14 mouse cellular contexts compared by ENCODE assay signal in the genomic region with DNA sequence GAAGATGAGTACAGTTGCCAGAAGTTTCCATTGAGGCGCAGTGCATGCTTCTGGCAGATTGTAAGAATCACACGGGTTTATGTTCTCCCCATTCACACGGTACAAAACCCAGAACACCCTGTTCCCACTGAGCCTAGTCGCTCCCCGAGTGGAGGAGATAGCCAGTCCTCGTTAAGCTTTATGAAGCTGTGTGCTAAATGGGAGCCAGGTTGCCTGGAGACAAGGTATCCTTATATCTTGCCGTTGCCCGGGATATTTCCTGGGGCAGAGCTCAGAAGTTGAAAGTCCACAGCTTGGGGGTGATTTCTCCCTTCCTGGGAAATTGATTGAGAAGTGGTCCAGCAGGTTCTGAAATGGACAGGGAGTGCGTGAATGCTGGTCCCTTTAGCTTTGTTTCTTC. TPM values are rescaled to one million over a fixed set of nuclear protein-coding genes. Genes with fewer than 3 reads are reported as not detected.
"Had no signal": no experiment of that assay in that cellular context is flagged by ENCODE, and none has a peak within 500 bp of the region (broad histone marks: within the 10 kb centered on the region; RNA-seq: fewer than 3 reads in every experiment).

No protein-coding gene starts in this region.

- H3K36me3 ChIP-seq: liver, embryonic 13.5 days; midbrain, embryonic 12.5 days; midbrain, embryonic 15.5 days had no signal

- DNase-seq: kidney, adult 18-20 months; kidney, adult 9 months; kidney, postnatal 14 days; kidney, postnatal 4 days; liver, embryonic 13.5 days; lung, adult 2 months; lung, postnatal 14 days; lung, postnatal 4 days; thymus, postnatal 25 days had no signal

- H3K27me3 ChIP-seq: liver, embryonic 13.5 days; midbrain, embryonic 12.5 days; midbrain, embryonic 15.5 days had no signal

- H3K9ac ChIP-seq: liver, embryonic 13.5 days; midbrain, embryonic 12.5 days; midbrain, embryonic 15.5 days had no signal

- H3K27ac ChIP-seq: left cerebral cortex, adult 2 months; liver, embryonic 13.5 days; midbrain, embryonic 12.5 days; midbrain, embryonic 15.5 days had no signal

- H3K9me3 ChIP-seq: liver, embryonic 13.5 days; midbrain, embryonic 12.5 days; midbrain, embryonic 15.5 days had no signal

- H3K4me3 ChIP-seq: left cerebral cortex, adult 2 months; liver, embryonic 13.5 days; midbrain, embryonic 12.5 days; midbrain, embryonic 15.5 days; myocyte had no signal

- H3K4me2 ChIP-seq: liver, embryonic 13.5 days; midbrain, embryonic 12.5 days; midbrain, embryonic 15.5 days had no signal

- ATAC-seq: inflammation-experienced regulatory T-cells, adult 6 months; midbrain, embryonic 15.5 days had no signal

- H3K4me1 ChIP-seq: liver, embryonic 13.5 days; midbrain, embryonic 12.5 days had no signal

RNA-seq across cellular contexts. Expression of a gene that starts 42.2 kb away (rescaled TPM):
- polyA plus RNA-seq: inflammation-experienced regulatory T-cells, adult 6 months had no signal
